Mouse (Mus musculus): Measurements from ENCODE around the gene Lzts2. TPM values are rescaled to one million over a fixed set of nuclear protein-coding genes. Genes with fewer than 3 reads are reported as not detected.

Gene Lzts2
- polyA plus RNA-seq, 1 experiment from 2014 or later = 6.8 TPM

DNA sequence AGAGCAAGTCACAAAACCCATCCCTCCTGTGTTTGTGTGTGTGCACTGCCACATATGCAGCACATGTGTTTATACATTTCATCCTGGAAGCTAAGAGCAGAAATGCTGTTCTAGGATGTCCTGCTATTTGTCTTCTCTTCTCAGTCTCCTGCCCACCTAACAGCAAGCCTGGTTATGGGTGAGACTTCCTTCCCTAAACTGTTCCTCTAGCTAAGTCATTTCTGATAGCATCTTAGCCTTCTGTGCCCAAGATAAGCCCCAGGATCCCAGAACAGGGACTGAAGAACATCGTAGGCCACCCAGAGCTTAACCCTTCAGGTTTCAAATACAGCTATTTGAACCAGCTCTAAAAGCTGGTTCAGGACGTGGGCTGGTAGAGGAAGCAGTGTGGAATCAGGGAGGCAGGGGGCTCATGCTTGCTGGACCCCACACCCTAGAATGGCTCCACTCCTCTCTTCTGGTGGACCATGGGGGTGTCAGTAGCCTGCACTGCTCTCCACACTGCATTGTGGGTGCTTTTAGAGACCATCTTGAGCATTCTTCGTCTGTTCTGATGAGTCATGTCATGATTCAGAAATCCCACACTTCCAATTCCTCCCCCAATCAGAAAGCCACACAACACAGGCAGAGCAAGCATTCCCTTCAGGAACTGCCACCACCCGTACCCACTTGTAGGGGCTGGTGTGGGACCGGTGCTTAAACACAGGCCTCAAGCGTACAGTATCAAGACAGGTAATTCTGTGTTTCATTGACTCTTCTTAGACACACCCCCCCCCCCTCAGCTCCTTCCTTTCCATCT, 40.9 kb downstream of the Lzts2 start:
- no peak overlapping the region for H3K27ac ChIP-seq (replicated peaks)
- H3K9me3 ChIP-seq (replicated peaks) = no peaks in the 10 kb centered on the region
- H3K9ac ChIP-seq = no peak overlapping the region
- H3K27me3 ChIP-seq = no peaks in the 10 kb centered on the region
- no peak overlapping the region for H3K4me3 ChIP-seq (replicated peaks)
- 48% methylated on average over 6 of the region's 6 CpGs for WGBS (ENCODE audit: insufficient replicate concordance)
- H3K4me2 ChIP-seq = no peak overlapping the region
- no peaks in the 10 kb centered on the region for H3K36me3 ChIP-seq (replicated peaks)
- peaks cover 32% of the 10 kb centered on the region for H3K4me1 ChIP-seq (replicated peaks)
- no peak for ATAC-seq (ENCODE audit: insufficient read depth)

DNA sequence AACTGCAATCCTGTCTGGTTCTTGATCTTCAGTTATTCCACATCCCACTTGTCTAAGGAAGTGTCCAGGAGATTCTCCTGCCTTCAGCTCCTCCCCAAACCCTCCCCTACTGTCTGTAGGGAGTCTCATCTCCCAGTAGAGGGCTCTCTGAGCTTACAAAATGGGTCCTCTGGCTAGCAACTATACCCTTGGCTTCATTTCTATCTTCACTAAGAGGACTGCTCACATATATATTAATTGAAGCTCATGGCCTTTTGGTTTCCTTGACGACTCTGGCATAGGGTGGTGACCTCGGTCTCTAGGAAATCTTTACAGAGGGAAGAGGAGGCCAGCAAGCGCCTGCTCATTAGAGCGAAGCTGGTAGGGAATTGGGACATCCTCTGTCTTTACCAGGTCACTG, 42.1 kb downstream of the Lzts2 start:
- no peaks in the 10 kb centered on the region for H3K36me3 ChIP-seq (replicated peaks)
- H3K9me3 ChIP-seq (replicated peaks) = no peaks in the 10 kb centered on the region
- peaks cover 35% of the 10 kb centered on the region for H3K4me1 ChIP-seq (replicated peaks)
- no peak overlapping the region for H3K4me2 ChIP-seq
- no peak overlapping the region for H3K27ac ChIP-seq (replicated peaks)
- no peak for ATAC-seq (ENCODE audit: insufficient read depth)
- no peak overlapping the region for H3K4me3 ChIP-seq (replicated peaks)
- no peak overlapping the region for H3K9ac ChIP-seq
- no peaks in the 10 kb centered on the region for H3K27me3 ChIP-seq
- 41% methylated on average over 4 of the region's 4 CpGs for WGBS (ENCODE audit: insufficient replicate concordance)

DNA sequence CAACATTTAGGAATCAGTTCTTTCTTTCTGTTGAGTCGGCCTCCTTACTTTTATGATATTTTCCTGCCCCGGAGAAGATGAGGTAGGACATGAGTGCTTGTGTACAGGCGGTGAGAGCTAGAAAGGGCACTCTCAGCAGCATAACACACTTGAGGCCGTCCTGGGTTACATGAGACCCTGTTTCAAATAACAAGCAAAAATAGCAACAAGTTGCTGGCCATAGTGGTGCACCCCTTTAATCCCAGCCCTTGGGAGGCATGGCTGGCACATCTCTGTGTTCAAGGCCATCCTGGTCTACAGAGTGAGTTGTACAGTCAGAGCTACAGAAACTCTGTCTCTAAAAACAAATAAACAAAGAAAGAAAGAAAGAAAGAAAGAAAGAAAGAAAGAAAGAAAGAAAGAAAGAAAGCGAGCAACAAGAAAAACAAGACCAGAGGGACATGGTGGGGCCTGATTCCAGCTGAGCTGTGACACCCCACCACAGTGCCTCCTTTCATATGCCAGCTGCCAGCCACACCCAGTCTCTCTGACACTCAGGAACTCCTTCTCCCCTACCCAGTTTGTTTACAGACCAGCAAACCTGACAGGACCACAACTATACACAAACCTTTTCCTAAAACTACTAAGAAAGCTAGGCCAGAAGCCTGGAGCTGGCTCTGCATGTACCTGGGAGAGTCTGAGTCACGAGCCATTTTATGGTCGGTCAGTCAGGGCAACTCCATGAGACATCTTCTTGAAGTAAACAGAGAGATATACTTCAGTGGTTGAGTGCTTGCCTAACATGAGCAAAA, 42.9 kb downstream of the Lzts2 start:
- no peaks in the 10 kb centered on the region for H3K36me3 ChIP-seq (replicated peaks)
- 58% methylated on average over 7 of the region's 7 CpGs for WGBS (ENCODE audit: insufficient replicate concordance)
- H3K27me3 ChIP-seq = no peaks in the 10 kb centered on the region
- H3K27ac ChIP-seq (replicated peaks) = peak overlapping the region; percentile 91
- peak overlapping the region; percentile 31; the same call in 1 of the 2 replicates for H3K9ac ChIP-seq
- no peak for ATAC-seq (ENCODE audit: insufficient read depth)
- H3K4me2 ChIP-seq = peak overlapping the region; percentile 76
- H3K9me3 ChIP-seq (replicated peaks) = no peaks in the 10 kb centered on the region
- peaks cover 35% of the 10 kb centered on the region for H3K4me1 ChIP-seq (replicated peaks)
- H3K4me3 ChIP-seq (replicated peaks) = peak overlapping the region; percentile 68

DNA sequence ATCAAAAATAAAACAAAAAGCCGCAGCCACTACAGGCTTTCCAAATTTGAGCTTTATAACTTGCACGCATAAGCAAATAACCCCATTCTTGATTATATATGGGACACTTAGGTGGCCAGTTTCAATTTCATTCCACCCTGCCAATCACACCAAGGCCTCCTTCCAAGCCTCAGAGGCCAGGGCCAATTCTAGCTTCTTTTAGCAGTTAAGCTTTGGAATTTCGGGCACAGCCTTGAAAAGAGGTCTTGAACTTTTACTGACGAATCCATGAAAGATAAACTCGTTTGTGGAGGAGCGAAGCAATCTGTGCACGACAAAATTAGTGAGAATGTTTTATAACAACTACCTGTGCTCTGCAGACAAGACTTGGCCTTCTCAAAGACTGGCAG, 43.5 kb downstream of the Lzts2 start:
- Histone ChIP-seq H3K27me3 (no peaks in the 10 kb centered on the region), H3K9me3 (replicated peaks) (no peaks in the 10 kb centered on the region), H3K4me1 (replicated peaks) (peaks cover 35% of the 10 kb centered on the region), H3K27ac (replicated peaks) (peak overlapping the region; percentile 91), H3K36me3 (replicated peaks) (no peaks in the 10 kb centered on the region), H3K4me3 (replicated peaks) (peak overlapping the region; percentile 68), H3K4me2 (peak overlapping the region; percentile 76), H3K9ac (peak overlapping the region; percentile 41; the same call in 1 of the 2 replicates)
- no peak for ATAC-seq (ENCODE audit: insufficient read depth)
- WGBS (ENCODE audit: insufficient replicate concordance) = 42% methylated on average over 7 of the region's 7 CpGs

DNA sequence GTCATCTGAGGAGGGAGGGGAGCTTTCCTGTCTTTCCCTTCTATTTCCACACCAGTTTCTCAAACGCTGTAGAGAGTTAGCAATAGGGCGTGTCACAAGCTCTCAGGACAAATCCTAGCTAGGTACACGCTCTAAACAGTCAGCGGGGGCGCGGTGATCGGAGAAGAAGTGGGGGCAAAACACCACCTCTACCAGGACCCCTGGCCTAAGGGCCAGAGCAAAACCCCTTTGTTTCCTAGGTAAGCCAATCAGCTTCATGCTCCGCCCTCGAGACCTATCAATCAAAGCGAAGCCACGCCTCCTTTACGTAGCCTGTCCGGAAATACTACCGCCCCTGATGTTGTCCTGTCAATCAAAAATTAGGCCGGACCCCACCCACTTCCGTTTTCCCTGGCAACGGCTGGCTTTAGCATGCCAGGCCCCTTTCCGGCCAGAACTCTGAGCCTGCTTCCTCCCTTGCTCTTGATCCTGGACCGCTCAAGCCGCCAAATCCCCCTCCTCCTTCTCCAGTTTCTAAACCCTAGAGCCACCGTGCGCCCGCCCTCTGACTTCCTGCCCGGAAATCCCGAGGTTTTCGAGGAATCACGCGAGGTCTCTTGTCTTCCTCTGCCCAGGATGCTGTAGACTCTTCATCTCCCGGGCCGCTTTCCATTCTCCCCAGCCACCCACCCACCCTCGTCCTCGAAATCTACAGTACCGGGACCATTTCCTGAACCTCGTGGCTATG, 44.1 kb downstream of the Lzts2 start:
- Histone ChIP-seq H3K9me3 (replicated peaks) (no peaks in the 10 kb centered on the region), H3K27me3 (no peaks in the 10 kb centered on the region), H3K27ac (replicated peaks) (peak overlapping the region; percentile 91), H3K4me1 (replicated peaks) (peaks cover 36% of the 10 kb centered on the region), H3K9ac (peak overlapping the region; percentile 75), H3K4me2 (peak overlapping the region; percentile 76), H3K4me3 (replicated peaks) (peak overlapping the region; percentile 68), H3K36me3 (replicated peaks) (no peaks in the 10 kb centered on the region)
- under 1% methylated on average over 34 of the region's 34 CpGs for WGBS (ENCODE audit: insufficient replicate concordance)
- ATAC-seq (ENCODE audit: insufficient read depth) = peak; percentile 85

DNA sequence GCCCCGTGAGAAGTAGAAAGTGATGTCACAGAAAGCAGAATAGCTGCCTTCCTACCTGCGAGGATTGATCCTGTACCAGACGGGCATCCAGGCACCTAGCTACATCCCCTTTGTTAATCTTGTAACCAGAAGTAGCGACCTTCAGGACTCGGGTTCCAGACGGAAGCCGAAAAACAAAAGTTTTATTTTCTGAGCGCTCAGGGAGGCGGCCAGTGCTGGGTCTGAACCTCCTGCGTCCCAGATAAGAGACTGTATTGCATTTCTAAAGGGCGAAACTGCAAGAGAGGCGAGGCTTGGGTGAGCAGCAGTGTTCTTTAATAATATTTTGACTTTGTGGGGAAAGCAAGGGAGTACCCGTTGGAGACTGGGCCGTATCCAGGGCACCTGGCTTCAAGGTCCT, 44.6 kb downstream of the Lzts2 start:
- ATAC-seq (ENCODE audit: insufficient read depth) = peak; percentile 66
- Histone ChIP-seq H3K36me3 (replicated peaks) (no peaks in the 10 kb centered on the region), H3K9me3 (replicated peaks) (no peaks in the 10 kb centered on the region), H3K4me2 (peak overlapping the region; percentile 76), H3K27me3 (peaks cover 1% of the 10 kb centered on the region), H3K27ac (replicated peaks) (peak overlapping the region; percentile 91), H3K4me3 (replicated peaks) (peak overlapping the region; percentile 68), H3K4me1 (replicated peaks) (peaks cover 41% of the 10 kb centered on the region), H3K9ac (peak overlapping the region; percentile 75)
- under 1% methylated on average over 14 of the region's 14 CpGs for WGBS (ENCODE audit: insufficient replicate concordance)

DNA sequence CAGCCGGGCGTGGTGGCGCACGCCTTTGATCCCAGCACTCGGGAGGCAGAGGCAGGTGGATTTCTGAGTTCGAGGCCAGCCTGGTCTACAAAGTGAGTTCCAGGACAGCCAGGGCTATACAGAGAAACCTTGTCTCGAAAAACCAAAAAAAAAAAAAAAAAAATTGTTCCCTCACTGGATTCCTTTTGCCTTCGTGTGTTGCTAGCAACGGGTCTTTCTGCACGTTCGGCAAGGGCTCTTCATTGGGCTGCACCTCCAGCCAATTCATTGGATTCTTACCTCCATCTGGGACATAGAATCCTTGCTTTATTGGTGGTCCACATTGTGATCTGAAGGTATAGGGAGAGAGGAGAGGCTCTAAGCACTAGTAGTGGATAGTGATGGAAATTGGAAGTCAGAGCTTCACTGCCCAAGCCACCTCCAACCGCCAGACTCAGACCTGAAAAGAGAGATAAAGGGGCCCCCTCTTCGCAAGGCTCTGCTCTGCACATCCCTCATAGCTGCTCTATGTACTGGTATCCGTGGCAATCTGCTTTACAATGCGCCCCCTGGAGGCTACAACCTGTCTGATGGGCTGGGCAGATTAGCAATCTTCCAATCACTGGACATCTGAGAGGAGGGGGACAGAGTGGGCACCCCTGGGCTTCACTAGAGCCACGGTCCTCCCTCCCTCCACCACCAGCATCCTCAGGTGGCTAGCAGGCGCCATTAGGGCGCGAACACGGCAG, 49.5 kb downstream of the Lzts2 start:
- Histone ChIP-seq H3K36me3 (replicated peaks) (no peaks in the 10 kb centered on the region), H3K4me2 (peak overlapping the region; percentile 56), H3K4me1 (replicated peaks) (peaks cover 44% of the 10 kb centered on the region), H3K9me3 (replicated peaks) (no peaks in the 10 kb centered on the region), H3K9ac (no peak overlapping the region), H3K4me3 (replicated peaks) (peak overlapping the region; percentile 21), H3K27me3 (peaks cover 38% of the 10 kb centered on the region), H3K27ac (replicated peaks) (no peak overlapping the region)
- WGBS (ENCODE audit: insufficient replicate concordance) = 33% methylated on average over 20 of the region's 20 CpGs
- ATAC-seq (ENCODE audit: insufficient read depth) = peak; percentile 72

DNA sequence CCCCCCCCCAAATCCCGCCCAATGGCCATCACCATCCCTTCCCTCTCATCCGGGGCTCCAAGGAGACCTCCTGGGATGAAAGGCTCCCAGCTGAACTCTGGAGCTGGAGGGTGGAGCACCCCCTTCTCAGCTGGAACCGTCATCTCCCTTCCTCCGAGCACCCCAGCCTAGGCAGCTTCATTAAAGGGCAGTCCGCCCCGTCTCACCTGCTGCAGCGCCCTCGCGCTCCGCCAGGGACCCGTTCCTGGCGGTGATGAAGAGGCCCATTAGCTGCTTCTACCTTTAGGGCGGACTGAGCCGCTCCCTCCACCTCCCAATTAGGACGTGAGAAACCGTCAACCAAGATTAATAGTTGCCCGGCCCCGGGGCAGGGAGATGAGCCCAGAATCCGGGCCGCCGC, 51.0 kb downstream of the Lzts2 start:
- Histone ChIP-seq H3K4me1 (replicated peaks) (peaks cover 31% of the 10 kb centered on the region), H3K36me3 (replicated peaks) (no peaks in the 10 kb centered on the region), H3K27ac (replicated peaks) (no peak overlapping the region), H3K9me3 (replicated peaks) (no peaks in the 10 kb centered on the region), H3K4me3 (replicated peaks) (no peak overlapping the region), H3K27me3 (peaks cover 38% of the 10 kb centered on the region), H3K9ac (no peak overlapping the region), H3K4me2 (no peak overlapping the region)
- 32% methylated on average over 21 of the region's 21 CpGs for whole genome bisulfite sequencing (ENCODE audit: insufficient replicate concordance)
- ATAC-seq (ENCODE audit: insufficient read depth) = no peak

DNA sequence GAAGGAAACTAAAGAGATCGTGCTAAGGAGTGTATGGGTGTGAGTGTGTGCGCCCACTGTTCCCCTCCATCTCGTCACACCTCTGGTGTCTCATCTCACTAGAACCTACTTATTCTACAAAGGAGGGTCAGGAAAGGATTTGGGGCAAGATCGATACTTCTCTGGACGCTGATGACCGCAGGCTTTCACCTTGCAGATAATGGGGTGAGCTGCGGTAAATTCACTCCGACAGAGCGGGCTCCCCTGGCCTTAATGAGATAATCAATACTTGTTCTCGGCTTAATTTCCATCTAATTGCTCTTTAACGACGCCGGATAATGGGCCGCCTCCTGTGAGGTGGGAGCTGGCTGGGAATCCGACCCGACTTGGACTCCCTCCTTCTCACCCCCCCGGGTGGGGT, 53.0 kb downstream of the Lzts2 start:
- H3K9ac ChIP-seq = no peak overlapping the region
- H3K27ac ChIP-seq (replicated peaks) = no peak overlapping the region
- no peak for ATAC-seq (ENCODE audit: insufficient read depth)
- H3K4me2 ChIP-seq = no peak overlapping the region
- H3K36me3 ChIP-seq (replicated peaks) = no peaks in the 10 kb centered on the region
- H3K9me3 ChIP-seq (replicated peaks) = no peaks in the 10 kb centered on the region
- H3K4me1 ChIP-seq (replicated peaks) = peaks cover 42% of the 10 kb centered on the region
- 61% methylated on average over 17 of the region's 17 CpGs for WGBS (ENCODE audit: insufficient replicate concordance)
- H3K4me3 ChIP-seq (replicated peaks) = no peak overlapping the region
- peaks cover 38% of the 10 kb centered on the region for H3K27me3 ChIP-seq

DNA sequence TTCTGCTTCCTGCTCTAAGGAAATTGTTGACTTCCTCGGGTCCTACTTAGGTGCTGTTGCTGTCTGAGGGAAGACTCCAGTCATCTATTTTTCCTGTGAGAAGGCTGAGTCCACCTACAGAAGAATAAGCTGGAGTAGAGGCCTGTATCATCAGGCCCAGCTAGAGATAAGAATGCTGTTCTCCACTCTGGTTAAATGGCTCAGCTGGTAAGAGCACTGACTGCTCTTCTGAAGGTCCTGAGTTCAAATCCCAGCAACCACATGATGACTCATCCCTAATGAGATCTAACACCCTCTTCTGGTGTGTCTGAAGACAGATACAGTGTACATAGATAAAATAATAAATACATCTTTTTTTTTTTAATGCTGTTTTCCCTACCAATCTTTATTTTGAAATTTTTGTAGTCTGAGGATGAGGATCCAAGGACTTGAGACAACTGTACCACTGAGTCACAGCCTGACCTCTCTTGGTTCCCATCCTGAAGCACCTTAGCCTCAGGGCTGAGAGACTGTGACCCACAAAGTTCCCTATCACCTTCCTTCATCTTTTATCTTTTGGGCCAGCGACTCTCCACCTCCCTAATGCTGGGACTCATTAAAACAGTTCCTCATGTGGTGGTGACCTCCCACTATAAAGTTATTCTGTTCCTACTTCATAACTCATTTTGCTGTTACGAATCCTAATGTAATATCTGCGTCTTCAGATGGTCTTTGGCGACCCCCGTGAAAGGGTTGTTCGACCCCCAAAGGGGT, 53.7 kb downstream of the Lzts2 start:
- H3K36me3 ChIP-seq (replicated peaks) = no peaks in the 10 kb centered on the region
- H3K27me3 ChIP-seq = peaks cover 38% of the 10 kb centered on the region
- H3K4me3 ChIP-seq (replicated peaks) = no peak overlapping the region
- WGBS (ENCODE audit: insufficient replicate concordance) = 50% methylated on average over 7 of the region's 7 CpGs
- H3K9me3 ChIP-seq (replicated peaks) = no peaks in the 10 kb centered on the region
- no peak overlapping the region for H3K4me2 ChIP-seq
- no peak overlapping the region for H3K9ac ChIP-seq
- ATAC-seq (ENCODE audit: insufficient read depth) = no peak; the same call in 1 of the 2 replicates
- H3K27ac ChIP-seq (replicated peaks) = no peak overlapping the region
- peaks cover 42% of the 10 kb centered on the region for H3K4me1 ChIP-seq (replicated peaks)
